Mouse (Mus musculus): ENCODE data around the gene Marveld1. TPM values are rescaled to one million over a fixed set of nuclear protein-coding genes. Genes with fewer than 3 reads are reported as not detected.

The Marveld1 gene
- total RNA-seq, 2 experiments from 2014 or later = 8.0 to 10.6 TPM

- Histone ChIP-seq H3K4me3 (no peak overlapping the region), H3K27ac (no peak overlapping the region)
- TF ChIP-seq CTCF (IDR thresholded peaks at IDR 0.05) = peak; percentile 65
- intact Hi-C loops (cut with DNase I) = no loop called here
- DNase-seq (ENCODE audit: extremely low spot score in 1 of 2, low spot score in 2 of 2) = no peak
These were observed 35.5 kb downstream of the Marveld1 start for GRCm38 (mm10) chr19:42182673-42183072.

GRCm38 (mm10) chr19:42189735-42190134 lies 42.5 kb downstream of the Marveld1 start:
- H3K4me3 ChIP-seq = no peak overlapping the region
- intact Hi-C loops (cut with DNase I) = loop anchor here (2.0 kb wide), 1 partner anchor 83 kb away; no protein-coding TSS in a partner anchor
- no peak for DNase-seq (ENCODE audit: extremely low spot score in 1 of 2, low spot score in 2 of 2)
- no peak overlapping the region for H3K27ac ChIP-seq
- TF ChIP-seq CTCF (IDR thresholded peaks at IDR 0.05) = no peak

GRCm38 (mm10) chr19:42190494-42190893 lies 43.3 kb downstream of the Marveld1 start:
- intact Hi-C loops (cut with DNase I) = loop anchor here (2.0 kb wide), 1 partner anchor 82 kb away; no protein-coding TSS in a partner anchor
- DNase-seq (ENCODE audit: extremely low spot score in 1 of 2, low spot score in 2 of 2) = peak in 1 of 2 experiments; percentile 55
- H3K27ac ChIP-seq = no peak overlapping the region
- TF ChIP-seq CTCF (IDR thresholded peaks at IDR 0.05) = peak; percentile 90
- H3K4me3 ChIP-seq = no peak overlapping the region

- no peak overlapping the region for H3K27ac ChIP-seq
- intact Hi-C loops (cut with DNase I) = no loop called here
- TF ChIP-seq CTCF (IDR thresholded peaks at IDR 0.05) = no peak
- DNase-seq (ENCODE audit: extremely low spot score in 1 of 2, low spot score in 2 of 2) = no peak
- H3K4me3 ChIP-seq = no peak overlapping the region
These were observed 46.1 kb downstream of the Marveld1 start for GRCm38 (mm10) chr19:42193311-42193710.

GRCm38 (mm10) chr19:42196378-42196777 lies 49.2 kb downstream of the Marveld1 start:
- no peak for TF ChIP-seq CTCF (IDR thresholded peaks at IDR 0.05)
- Histone ChIP-seq H3K4me3 (no peak overlapping the region), H3K27ac (no peak overlapping the region)
- intact Hi-C loops (cut with DNase I) = no loop called here
- no peak for DNase-seq (ENCODE audit: extremely low spot score in 1 of 2, low spot score in 2 of 2)

- TF ChIP-seq CTCF (IDR thresholded peaks at IDR 0.05) = peak; percentile 46
- Histone ChIP-seq H3K27ac (no peak overlapping the region), H3K4me3 (no peak overlapping the region)
- intact Hi-C loops (cut with DNase I) = no loop called here
- DNase-seq (ENCODE audit: extremely low spot score in 1 of 2, low spot score in 2 of 2) = no peak
These were observed 49.9 kb downstream of the Marveld1 start for GRCm38 (mm10) chr19:42197066-42197465.

GRCm38 (mm10) chr19:42198026-42198425 lies 50.8 kb downstream of the Marveld1 start:
- Histone ChIP-seq H3K27ac (no peak overlapping the region), H3K4me3 (no peak overlapping the region)
- TF ChIP-seq CTCF (IDR thresholded peaks at IDR 0.05) = no peak
- no peak for DNase-seq (ENCODE audit: extremely low spot score in 1 of 2, low spot score in 2 of 2)
- intact Hi-C loops (cut with DNase I) = no loop called here

Other genes with a start within 250 kb of the Marveld1 start
- 100 to 1,000 TPM; 539 to 569 TPM for gene Pgam1, start 235.5 kb upstream of the Marveld1 start, total RNA-seq (2021)
- gene Exosc1, start 214.0 kb upstream of the Marveld1 start, total RNA-seq (2021) = 10 to 100 TPM; 22.7 to 27.9 TPM
- gene Zdhhc16, start 213.9 kb upstream of the Marveld1 start, total RNA-seq (2021) = 10 to 100 TPM; 39.3 to 48.9 TPM
- 10 to 100 TPM; 34.7 to 38.2 TPM for gene Mms19, start 166.2 kb upstream of the Marveld1 start, total RNA-seq (2021)
- gene Ubtd1, start 165.6 kb upstream of the Marveld1 start, total RNA-seq (2021) = 10 to 100 TPM; 10.9 to 12.1 TPM
- gene Ankrd2, start 111.4 kb upstream of the Marveld1 start, total RNA-seq (2021) = under 1 TPM in 1 of 2 experiments, not detected in 1; 0.42 TPM
- gene Hoga1, start 101.8 kb upstream of the Marveld1 start, total RNA-seq (2021) = 1 to 10 TPM; 4.1 to 4.2 TPM
- gene 4933411K16Rik, start 95.2 kb upstream of the Marveld1 start, total RNA-seq (2021) = 1 to 10 TPM in 1 of 2 experiments, under 1 TPM in 1; 0.75 to 1.2 TPM
- 10 to 100 TPM; 64.0 to 66.2 TPM for gene Morn4, start 61.0 kb upstream of the Marveld1 start, total RNA-seq (2021)
- gene Pi4k2a, start 56.9 kb upstream of the Marveld1 start, total RNA-seq (2021) = 10 to 100 TPM; 65.6 to 67.3 TPM
- gene Avpi1, start 18.3 kb upstream of the Marveld1 start, total RNA-seq (2021) = 10 to 100 TPM; 27.6 to 30.9 TPM
- 100 to 1,000 TPM in 1 of 2 experiments, 10 to 100 TPM in 1; 87.7 to 107 TPM for gene Zfyve27, start 16.6 kb downstream of the Marveld1 start, total RNA-seq (2021)
- under 1 TPM; 0.48 to 0.65 TPM for gene Sfrp5, start 54.9 kb downstream of the Marveld1 start, total RNA-seq (2021)
- gene Golga7b, start 100.2 kb downstream of the Marveld1 start, total RNA-seq (2021) = 100 to 1,000 TPM; 124 TPM

All from left cerebral cortex, adult 2 months (tissue).